Mouse (Mus musculus) right cerebral cortex, postnatal 14 days (tissue): ENCODE measurements around the gene Dis3.
"Not testable (repeated sequence)": the region's sequence is repeated elsewhere in the genome, so short reads cannot be mapped to it uniquely, and the experiment has no call there.

Experiments
- DNase-seq: peaks from one replicate; pipeline ENCODE4 v3.0.0; 2022

Gene Dis3

DNA sequence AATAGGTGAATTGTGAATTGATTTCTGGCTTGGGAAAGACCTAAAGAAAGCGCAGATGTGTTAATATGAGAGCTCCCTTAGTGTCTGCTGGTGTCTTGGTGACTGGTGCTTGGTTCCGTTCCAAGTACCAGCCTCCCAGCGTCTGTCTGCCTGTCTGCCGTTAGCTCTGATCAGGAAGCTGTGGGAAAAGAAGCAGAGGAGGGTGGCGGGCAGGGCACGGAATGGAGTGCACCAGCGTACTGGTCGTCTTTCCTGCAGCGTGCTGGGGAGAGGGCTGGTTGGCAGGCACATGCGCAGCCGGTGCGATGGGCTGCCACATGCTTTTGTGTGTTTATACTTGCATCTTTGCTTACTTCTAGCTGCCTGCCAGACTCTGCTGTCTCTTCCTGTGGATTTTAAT lies 39.0 kb downstream of the Dis3 start:
- peak; percentile 21 for DNase-seq

DNA sequence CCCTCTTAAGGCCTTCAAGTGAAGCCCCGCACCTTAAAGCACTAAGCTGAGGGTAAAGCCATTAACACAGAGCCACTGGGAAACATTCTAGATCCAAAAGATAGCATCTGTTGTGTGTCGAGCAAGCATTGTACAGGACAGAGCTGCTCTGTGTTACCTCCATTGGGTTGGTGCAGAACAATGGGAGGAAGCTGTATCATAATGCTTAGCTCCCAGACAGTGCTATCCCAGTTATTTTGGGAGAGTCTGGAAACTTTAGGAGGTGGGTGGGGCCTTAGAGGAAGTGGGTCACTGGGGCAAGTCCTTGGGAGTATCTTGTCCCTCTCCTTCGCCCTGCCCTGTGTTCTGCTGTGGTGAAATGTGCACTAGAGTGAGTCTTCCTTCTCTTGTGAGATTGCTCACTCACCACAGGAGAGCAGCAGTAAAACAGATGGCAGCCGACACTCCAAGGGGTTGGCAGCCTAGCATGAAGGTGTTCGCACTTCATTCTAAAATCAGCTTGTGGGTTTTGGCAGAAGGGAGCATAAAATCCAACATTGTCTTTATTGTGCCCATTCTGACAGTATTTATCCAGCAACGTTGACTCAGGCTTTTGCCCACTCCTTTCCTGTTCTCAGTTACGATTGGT lies 40.5 kb downstream of the Dis3 start:
- no peak for DNase-seq

DNA sequence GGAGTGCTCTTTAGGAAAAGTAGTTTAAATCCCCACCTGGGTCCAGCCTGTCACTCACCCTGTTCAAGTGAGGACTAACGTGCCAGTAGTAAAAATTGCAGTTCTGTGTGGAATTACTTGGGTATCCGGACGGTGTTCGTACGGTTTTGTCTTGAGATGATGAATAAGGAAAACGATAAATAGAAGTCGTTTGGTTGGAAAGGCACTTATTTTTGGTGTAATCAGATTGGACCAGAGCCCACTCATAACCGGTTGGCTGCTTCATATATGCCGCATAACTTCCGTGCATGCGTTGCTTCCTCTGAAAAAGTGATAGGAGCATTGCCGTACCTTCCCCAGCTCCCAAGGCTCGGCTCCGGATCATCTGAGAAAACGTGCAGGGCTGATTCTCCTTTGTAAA lies 52.8 kb downstream of the Dis3 start:
- DNase-seq = no peak

DNA sequence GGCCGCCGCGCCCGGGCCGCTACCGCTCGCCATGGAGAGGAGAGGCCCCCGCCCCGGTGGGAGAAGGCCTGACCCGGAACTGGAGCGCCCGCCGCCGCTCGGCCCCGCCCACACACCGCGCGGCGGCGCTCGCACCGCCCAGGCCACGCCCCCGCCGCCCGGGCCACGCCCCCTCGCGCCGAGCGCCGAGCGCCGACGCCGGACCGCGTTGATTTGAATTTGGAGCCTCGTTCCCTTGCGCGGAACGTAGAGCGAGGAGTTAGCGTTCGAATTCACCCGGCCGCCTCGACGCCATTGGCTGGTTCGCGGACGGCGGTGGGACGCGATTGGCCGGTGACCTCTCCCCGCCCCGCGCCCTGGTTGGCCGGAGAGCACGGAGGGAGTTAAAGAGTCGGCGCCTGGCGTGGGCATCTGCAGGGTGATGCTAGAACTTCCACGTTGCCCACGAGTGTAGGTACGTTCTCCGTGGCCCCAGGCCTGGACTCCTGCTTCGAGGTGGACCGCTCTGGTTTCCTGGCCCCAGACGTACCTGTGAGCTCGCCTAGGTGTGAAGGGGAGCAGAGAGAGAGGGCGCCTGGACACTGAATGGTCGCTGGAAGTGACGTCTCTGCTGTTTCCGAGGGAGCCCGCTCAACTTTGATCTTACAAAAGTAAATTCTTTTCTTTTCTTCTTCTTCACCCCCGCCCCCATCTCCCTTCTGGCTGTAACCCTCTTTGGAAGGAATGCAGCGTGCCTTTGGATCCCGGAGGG lies 53.4 kb downstream of the Dis3 start, which contains the start of the genes Mzt1 and Bora:
TSS of gene Mzt1 (minus strand) at position 104 of the 751 bp plus-strand sequence.
TSS of gene Bora (plus strand) at position 192 of the 751 bp plus-strand sequence.
- peak; percentile 92 for DNase-seq

DNA sequence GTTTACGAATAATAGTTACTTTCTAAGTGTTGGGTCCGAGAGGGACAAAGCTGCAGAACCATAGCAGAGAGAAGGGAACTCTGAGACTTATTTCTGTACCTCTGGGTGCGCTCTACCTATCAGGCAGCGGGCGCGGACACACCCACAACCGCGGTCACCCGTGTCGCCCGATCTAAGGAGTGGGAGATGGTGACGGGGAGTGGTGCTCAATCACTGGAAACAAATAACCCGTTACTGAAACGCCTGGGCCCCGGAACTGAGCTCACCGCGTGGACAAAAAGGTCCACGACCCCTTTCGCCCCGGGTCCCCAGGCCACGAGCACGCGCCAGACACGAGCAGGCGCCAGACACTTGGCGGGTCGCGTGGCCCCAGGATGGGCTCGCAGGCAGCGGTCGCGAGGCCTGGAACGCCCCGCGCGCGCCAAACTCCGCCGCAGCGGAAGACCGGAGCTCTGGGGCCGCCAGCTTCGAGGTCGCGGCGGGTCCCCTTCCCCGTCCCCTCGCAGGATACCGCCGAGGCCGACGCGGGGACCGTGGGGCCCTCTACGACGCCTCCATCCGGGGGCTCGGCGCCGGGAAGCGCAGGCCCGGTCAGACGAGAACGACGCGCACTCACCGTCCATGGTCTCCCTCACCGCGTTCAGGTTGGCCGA lies 54.1 kb downstream of the Dis3 start:
- DNase-seq = peak; percentile 18

DNA sequence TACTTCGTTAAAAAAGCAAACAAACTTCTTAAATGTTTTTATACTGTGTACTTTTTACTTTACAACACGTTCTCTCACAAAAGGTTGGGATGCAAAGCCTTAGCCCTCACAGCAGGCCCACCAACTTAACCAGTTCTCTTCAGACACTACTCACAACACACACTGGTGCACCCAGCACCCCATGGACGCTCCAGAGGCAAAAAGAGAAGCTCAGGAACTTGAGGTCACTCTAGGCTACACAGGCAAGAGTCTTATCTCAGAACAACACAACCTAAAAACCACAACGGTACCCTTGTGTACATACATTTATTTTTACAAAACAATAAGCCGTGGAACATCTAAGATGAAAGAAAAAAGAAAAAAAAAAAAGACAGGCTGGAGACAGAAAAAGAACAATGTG lies 54.9 kb downstream of the Dis3 start:
- DNase-seq = no peak

DNA sequence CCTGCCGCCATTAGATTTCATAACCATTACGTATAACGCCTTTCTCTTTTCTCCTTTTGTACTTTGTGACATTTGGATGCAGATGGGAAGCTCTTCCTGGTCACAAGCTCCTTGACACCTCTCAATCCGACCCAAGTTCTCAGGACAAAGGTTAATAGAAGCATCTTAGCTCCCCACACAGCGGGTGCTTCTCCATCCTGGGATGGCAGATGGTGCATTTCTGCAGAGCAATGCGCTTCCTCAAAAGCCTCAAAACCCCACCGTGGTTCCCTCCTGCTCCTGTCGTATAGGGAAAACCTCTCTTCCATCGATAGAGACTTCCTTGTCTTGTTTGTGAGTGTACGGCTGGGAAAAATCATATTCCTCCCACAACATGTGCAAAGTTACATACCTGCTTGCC lies 55.5 kb downstream of the Dis3 start:
- no peak for DNase-seq

DNA sequence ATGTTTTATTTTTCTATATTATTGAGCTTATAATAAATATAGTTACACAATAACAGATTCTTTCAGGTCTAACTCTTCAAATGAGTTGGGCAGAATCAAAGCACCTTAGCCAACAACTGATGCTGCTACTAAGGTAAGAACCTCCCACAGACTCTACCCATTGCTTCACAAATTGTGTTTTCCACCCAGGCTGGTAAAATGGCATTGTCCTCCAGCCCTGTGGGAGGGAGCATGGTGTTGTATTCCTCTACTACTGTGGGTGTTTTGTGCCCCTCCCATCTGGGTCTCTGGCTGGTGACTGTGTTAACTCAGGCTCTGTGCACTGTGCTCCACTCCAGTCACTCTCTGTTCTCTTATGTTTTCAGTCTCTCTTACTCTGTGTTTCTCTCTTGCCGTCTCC lies 56.1 kb downstream of the Dis3 start:
- no peak for DNase-seq

DNA sequence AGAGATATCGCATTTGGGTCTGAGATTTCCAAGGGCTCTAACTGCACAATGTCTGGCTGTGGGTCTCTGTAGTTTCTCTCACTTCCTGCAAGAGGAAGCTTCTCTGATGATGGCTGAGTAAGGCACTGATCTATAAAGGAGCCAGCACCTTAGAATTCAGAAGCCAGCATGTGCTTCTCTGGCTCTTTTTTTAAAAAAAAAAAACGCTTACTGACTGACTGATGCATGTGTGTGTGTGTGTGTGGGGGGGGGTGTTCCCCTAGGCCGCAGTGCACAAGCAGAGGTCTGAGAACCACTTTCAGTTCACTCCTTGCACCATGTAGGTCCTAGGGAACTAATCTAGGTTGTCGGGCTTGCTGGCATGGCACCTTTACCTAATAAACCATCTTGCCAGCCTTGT lies 58.2 kb downstream of the Dis3 start:
- DNase-seq = no peak

DNA sequence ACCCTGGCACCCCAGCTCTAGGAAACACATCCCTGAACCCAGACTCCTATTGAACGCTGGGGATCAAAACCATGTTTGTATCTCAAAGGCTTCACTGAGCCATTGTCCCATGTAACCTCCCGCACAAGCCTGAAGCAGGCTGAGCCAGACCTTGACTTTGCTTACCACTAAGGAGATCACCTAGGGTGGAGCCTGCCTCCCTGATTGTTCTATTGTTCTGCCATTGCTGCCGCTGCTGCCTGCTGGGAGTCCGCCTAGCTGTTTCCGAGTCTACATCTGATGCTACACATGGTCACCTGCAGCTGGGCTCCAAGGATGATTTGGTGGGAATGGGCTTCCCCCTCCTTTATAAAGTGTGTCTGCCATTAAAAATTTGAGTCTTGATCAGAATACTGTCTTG lies 60.3 kb downstream of the Dis3 start:
- not testable (repeated sequence) for DNase-seq

DNA sequence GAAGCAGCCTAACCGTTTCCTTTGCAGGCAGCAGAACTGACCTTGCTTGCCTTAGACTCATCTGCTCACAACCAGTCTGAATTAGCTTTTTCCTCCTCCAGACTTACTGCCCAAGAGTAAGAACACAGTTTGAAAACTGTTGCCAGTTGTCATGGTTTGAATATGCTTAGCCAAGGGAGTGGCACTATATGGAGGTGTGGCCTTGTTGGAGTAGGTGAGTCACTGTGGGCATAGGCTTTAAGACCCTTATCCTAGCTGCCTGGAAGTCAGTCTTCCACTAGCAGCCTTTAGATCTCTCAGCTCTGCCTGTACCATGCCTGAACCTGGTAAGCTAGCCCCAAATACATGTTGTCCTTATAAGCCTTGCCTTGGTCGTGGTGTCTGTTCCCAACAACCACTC lies 61.9 kb downstream of the Dis3 start:
- DNase-seq = no peak

DNA sequence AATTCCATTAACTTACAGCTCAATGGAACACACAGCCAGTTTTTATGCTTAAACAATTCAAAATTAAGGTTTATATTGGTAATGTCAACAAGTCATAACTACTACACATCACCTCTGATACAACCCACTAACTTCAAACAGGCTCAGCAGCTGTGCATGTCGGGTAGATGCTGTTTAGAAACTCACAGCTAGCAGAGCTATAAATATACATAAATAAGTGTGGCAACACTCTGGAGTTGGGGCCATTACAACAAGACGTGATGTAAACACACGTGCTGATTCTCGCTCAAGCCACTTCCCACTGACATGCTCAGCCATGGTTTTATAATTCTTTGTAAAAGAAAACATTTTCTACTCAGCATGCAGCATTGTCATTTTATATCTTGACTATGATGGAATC lies 63.5 kb downstream of the Dis3 start:
- DNase-seq = no peak

DNA sequence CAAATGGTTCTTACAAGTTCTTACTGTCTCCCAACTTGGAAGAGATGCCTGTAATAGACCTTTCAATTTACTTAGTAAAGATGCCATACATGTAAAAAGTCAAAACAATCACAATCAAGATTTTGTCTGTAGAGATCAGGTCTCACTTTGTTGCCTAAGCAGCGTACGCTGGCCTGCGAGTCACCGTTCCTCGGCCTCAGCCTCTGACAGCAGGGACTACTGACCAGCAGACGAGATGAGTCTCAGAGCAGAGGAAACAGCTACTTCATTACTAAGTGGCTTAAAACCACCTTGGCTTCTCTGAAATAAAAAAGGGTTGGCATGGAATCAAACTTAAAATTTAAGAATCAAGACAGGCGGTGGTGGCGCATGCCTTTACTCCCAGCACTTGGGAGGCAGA lies 64.7 kb downstream of the Dis3 start:
- not testable (repeated sequence) for DNase-seq

DNA sequence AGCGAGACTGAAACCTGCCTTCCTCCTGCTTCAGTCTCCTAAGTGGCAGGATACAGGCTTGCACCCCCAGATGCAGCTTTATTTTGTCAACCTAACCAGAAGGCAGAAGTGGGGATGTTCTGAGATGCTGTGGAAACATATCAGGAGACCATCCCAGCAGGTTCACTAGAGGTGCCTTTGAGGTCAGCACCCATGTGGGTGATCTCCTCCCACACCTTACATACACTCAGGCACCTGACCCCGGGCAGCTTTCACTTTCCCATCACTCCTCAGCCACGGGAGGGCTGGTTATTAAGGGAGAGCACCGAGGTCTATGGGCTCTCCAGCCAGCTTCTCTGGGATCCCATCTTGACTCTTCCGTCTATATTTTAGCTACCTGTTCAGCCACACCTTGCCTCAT lies 67.0 kb downstream of the Dis3 start:
- no peak for DNase-seq

DNA sequence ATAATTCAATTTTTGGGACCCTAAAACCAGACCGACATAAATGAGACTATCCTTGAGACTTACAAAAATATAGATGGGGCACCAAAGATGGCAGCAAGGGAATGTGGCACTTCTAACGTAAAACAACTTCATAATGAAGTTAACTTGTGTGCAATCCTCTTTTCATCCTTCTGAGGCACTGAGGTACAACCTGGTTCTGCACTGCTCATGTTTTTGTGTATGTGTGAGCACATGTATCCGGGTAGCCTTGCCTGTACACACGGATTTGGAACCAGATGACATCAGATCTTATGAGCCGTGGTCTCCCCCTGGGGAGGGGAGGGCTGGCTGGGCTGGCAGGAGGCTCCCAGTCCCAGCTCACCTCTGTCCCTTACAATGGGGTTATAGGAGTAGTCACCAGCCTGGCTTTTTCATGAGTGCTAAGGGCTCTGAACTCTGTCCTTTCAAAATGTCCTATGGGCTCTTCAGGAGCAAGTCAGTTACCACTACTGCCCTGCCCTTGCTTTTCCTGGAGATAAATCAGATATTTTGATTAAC lies 68.2 kb downstream of the Dis3 start:
- no peak for DNase-seq

DNA sequence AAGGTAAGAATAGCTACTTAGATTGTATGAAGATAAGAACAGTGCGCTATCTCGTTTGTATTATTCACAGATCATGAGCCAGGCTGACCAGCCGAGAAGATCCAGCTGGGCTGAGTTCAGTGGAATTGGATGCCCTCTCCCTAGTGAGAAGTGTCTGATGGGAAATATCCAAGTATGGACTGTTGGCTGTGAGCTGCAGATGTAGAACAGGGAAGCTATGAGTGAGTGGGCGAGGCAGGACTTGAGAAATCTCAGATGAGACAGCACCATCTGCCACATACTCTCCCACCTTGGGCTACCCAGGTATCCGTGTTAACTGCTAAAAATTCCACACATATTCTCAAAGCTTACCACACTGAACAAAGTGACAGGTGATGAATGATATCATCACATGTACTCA lies 69.6 kb downstream of the Dis3 start:
- no peak for DNase-seq
